Mouse (Mus musculus): ENCODE measurements around the gene Rcn3. TPM values are rescaled to one million over a fixed set of nuclear protein-coding genes. Genes with fewer than 3 reads are reported as not detected.
"Not testable (repeated sequence)": the region's sequence is repeated elsewhere in the genome, so short reads cannot be mapped to it uniquely, and the experiment has no call there.

Gene Rcn3
- polyA plus RNA-seq, 1 experiment from 2014 or later = 93.3 TPM

GRCm38 (mm10) chr7:45118336-45118735 lies 26.3 kb upstream of the Rcn3 start:
- DNase-seq (ENCODE audit: low spot score) (no peak), ATAC-seq (ENCODE audit: low FRiP score) (no peak)
- Histone ChIP-seq H3K4me3 (replicated peaks; ENCODE audit: low read length) (no peak overlapping the region), H3K4me2 (replicated peaks) (no peak overlapping the region), H3K27me3 (ENCODE audit: control insufficient read depth, insufficient read depth, low read length) (no peaks in the 10 kb centered on the region), H3K9ac (no peak overlapping the region), H3K36me3 (replicated peaks; ENCODE audit: control insufficient read depth, insufficient read depth) (peaks cover 59% of the 10 kb centered on the region), H3K4me1 (replicated peaks; ENCODE audit: control insufficient read depth, insufficient read depth, low read length) (peaks cover 5% of the 10 kb centered on the region), H3K27ac (no peak overlapping the region), H3K9me3 (ENCODE audit: control insufficient read depth, low read length) (no peaks in the 10 kb centered on the region)
- WGBS = 92% methylated on average over 6 of the region's 6 CpGs

GRCm38 (mm10) chr7:45117566-45117965 lies 25.5 kb upstream of the Rcn3 start:
- Histone ChIP-seq H3K4me2 (replicated peaks) (no peak overlapping the region), H3K36me3 (replicated peaks; ENCODE audit: control insufficient read depth, insufficient read depth) (peaks cover 51% of the 10 kb centered on the region)
- WGBS = 80% methylated on average over 8 of the region's 8 CpGs

GRCm38 (mm10) chr7:45113476-45113875 lies 21.5 kb upstream of the Rcn3 start:
- no peak for DNase-seq (ENCODE audit: low spot score)
- Histone ChIP-seq H3K27me3 (ENCODE audit: control insufficient read depth, insufficient read depth, low read length) (no peaks in the 10 kb centered on the region), H3K4me3 (replicated peaks; ENCODE audit: low read length) (no peak overlapping the region), H3K4me1 (replicated peaks; ENCODE audit: control insufficient read depth, insufficient read depth, low read length) (no peaks in the 10 kb centered on the region), H3K36me3 (replicated peaks; ENCODE audit: control insufficient read depth, insufficient read depth) (peaks cover 10% of the 10 kb centered on the region), H3K4me2 (replicated peaks) (no peak overlapping the region), H3K9me3 (ENCODE audit: control insufficient read depth, low read length) (no peaks in the 10 kb centered on the region), H3K27ac (no peak overlapping the region), H3K9ac (no peak overlapping the region)
- ATAC-seq (ENCODE audit: low FRiP score) = no peak
- 90% methylated on average over 2 of the region's 2 CpGs for WGBS

More at GRCm38 (mm10) chr7:45117566-45117965, 25.5 kb upstream of the Rcn3 start:
- ATAC-seq (ENCODE audit: low FRiP score) (no peak), DNase-seq (ENCODE audit: low spot score) (no peak)
- Histone ChIP-seq H3K4me1 (replicated peaks; ENCODE audit: control insufficient read depth, insufficient read depth, low read length) (no peaks in the 10 kb centered on the region), H3K27ac (no peak overlapping the region), H3K9me3 (ENCODE audit: control insufficient read depth, low read length) (no peaks in the 10 kb centered on the region), H3K27me3 (ENCODE audit: control insufficient read depth, insufficient read depth, low read length) (no peaks in the 10 kb centered on the region), H3K9ac (no peak overlapping the region), H3K4me3 (replicated peaks; ENCODE audit: low read length) (no peak overlapping the region)

- H3K36me3 ChIP-seq (replicated peaks; ENCODE audit: control insufficient read depth, insufficient read depth) = 0 out of 2 replicates have a peak, but pooled peaks cover under 1% of the 10 kb centered on the region
- H3K27me3 ChIP-seq (ENCODE audit: control insufficient read depth, insufficient read depth, low read length) = no peaks in the 10 kb centered on the region
- no peaks in the 10 kb centered on the region for H3K4me1 ChIP-seq (replicated peaks; ENCODE audit: control insufficient read depth, insufficient read depth, low read length)
- H3K4me2 ChIP-seq (replicated peaks) = no peak overlapping the region
- H3K9me3 ChIP-seq (ENCODE audit: control insufficient read depth, low read length) = no peaks in the 10 kb centered on the region
- WGBS = 73% methylated on average over 3 of the region's 3 CpGs
- DNase-seq (ENCODE audit: low spot score) (no peak), ATAC-seq (ENCODE audit: low FRiP score) (no peak)
- H3K27ac ChIP-seq = no peak overlapping the region
- H3K4me3 ChIP-seq (replicated peaks; ENCODE audit: low read length) = no peak overlapping the region
- no peak overlapping the region for H3K9ac ChIP-seq
Measured at GRCm38 (mm10) chr7:45112529-45112928, 20.5 kb upstream of the Rcn3 start.

GRCm38 (mm10) chr7:45111940-45112339 lies 19.9 kb upstream of the Rcn3 start:
- Histone ChIP-seq H3K4me2 (replicated peaks) (no peak overlapping the region), H3K9ac (no peak overlapping the region), H3K27me3 (ENCODE audit: control insufficient read depth, insufficient read depth, low read length) (no peaks in the 10 kb centered on the region), H3K4me3 (replicated peaks; ENCODE audit: low read length) (no peak overlapping the region), H3K36me3 (replicated peaks; ENCODE audit: control insufficient read depth, insufficient read depth) (no peaks in the 10 kb centered on the region), H3K27ac (no peak overlapping the region), H3K9me3 (ENCODE audit: control insufficient read depth, low read length) (no peaks in the 10 kb centered on the region), H3K4me1 (replicated peaks; ENCODE audit: control insufficient read depth, insufficient read depth, low read length) (no peaks in the 10 kb centered on the region)
- DNase-seq (ENCODE audit: low spot score) = no peak
- no peak for ATAC-seq (ENCODE audit: low FRiP score)
- 75% methylated on average over 2 of the region's 2 CpGs for WGBS

GRCm38 (mm10) chr7:45110089-45110488 lies 18.1 kb upstream of the Rcn3 start:
- not testable (repeated sequence) for H3K4me1 ChIP-seq (replicated peaks; ENCODE audit: control insufficient read depth, insufficient read depth, low read length); H3K4me2 ChIP-seq (replicated peaks); H3K9ac ChIP-seq; H3K4me3 ChIP-seq (replicated peaks; ENCODE audit: low read length); DNase-seq (ENCODE audit: low spot score); ATAC-seq (ENCODE audit: low FRiP score); H3K9me3 ChIP-seq (ENCODE audit: control insufficient read depth, low read length); H3K36me3 ChIP-seq (replicated peaks; ENCODE audit: control insufficient read depth, insufficient read depth); H3K27me3 ChIP-seq (ENCODE audit: control insufficient read depth, insufficient read depth, low read length); H3K27ac ChIP-seq
- 88% methylated on average over 4 of the region's 4 CpGs for WGBS

- H3K9me3 ChIP-seq (ENCODE audit: control insufficient read depth, low read length) = no peaks in the 10 kb centered on the region
- WGBS = 54% methylated on average over 5 of the region's 5 CpGs
- no peak for ATAC-seq (ENCODE audit: low FRiP score)
- H3K27me3 ChIP-seq (ENCODE audit: control insufficient read depth, insufficient read depth, low read length) = no peaks in the 10 kb centered on the region
- H3K4me3 ChIP-seq (replicated peaks; ENCODE audit: low read length) = no peak overlapping the region
- H3K9ac ChIP-seq = no peak overlapping the region
- H3K36me3 ChIP-seq (replicated peaks; ENCODE audit: control insufficient read depth, insufficient read depth) = no peaks in the 10 kb centered on the region
- DNase-seq (ENCODE audit: low spot score) = no peak
- H3K4me1 ChIP-seq (replicated peaks; ENCODE audit: control insufficient read depth, insufficient read depth, low read length) = no peaks in the 10 kb centered on the region
- no peak overlapping the region for H3K4me2 ChIP-seq (replicated peaks)
- H3K27ac ChIP-seq = no peak overlapping the region
Measured at GRCm38 (mm10) chr7:45107052-45107645, 15.1 kb upstream of the Rcn3 start.

GRCm38 (mm10) chr7:45106441-45106840 lies 14.4 kb upstream of the Rcn3 start:
- 19% methylated on average over 6 of the region's 6 CpGs for WGBS
- H3K9ac ChIP-seq = no peak overlapping the region
- no peaks in the 10 kb centered on the region for H3K36me3 ChIP-seq (replicated peaks; ENCODE audit: control insufficient read depth, insufficient read depth)
- H3K4me2 ChIP-seq (replicated peaks) = no peak overlapping the region
- H3K4me3 ChIP-seq (replicated peaks; ENCODE audit: low read length) = no peak overlapping the region
- H3K27me3 ChIP-seq (ENCODE audit: control insufficient read depth, insufficient read depth, low read length) = no peaks in the 10 kb centered on the region
- DNase-seq (ENCODE audit: low spot score) = no peak
- no peaks in the 10 kb centered on the region for H3K9me3 ChIP-seq (ENCODE audit: control insufficient read depth, low read length)
- no peak overlapping the region for H3K27ac ChIP-seq
- no peaks in the 10 kb centered on the region for H3K4me1 ChIP-seq (replicated peaks; ENCODE audit: control insufficient read depth, insufficient read depth, low read length)
- no peak for ATAC-seq (ENCODE audit: low FRiP score)

- no peaks in the 10 kb centered on the region for H3K27me3 ChIP-seq (ENCODE audit: control insufficient read depth, insufficient read depth, low read length)
- H3K36me3 ChIP-seq (replicated peaks; ENCODE audit: control insufficient read depth, insufficient read depth) = no peaks in the 10 kb centered on the region
- DNase-seq (ENCODE audit: low spot score) (no peak), ATAC-seq (ENCODE audit: low FRiP score) (no peak)
- no peaks in the 10 kb centered on the region for H3K4me1 ChIP-seq (replicated peaks; ENCODE audit: control insufficient read depth, insufficient read depth, low read length)
- H3K4me2 ChIP-seq (replicated peaks) = no peak overlapping the region
- no peak overlapping the region for H3K9ac ChIP-seq
- no peak overlapping the region for H3K4me3 ChIP-seq (replicated peaks; ENCODE audit: low read length)
- no peaks in the 10 kb centered on the region for H3K9me3 ChIP-seq (ENCODE audit: control insufficient read depth, low read length)
- 81% methylated on average over 8 of the region's 8 CpGs for WGBS
- H3K27ac ChIP-seq = no peak overlapping the region
Measured at GRCm38 (mm10) chr7:45105491-45105890, 13.5 kb upstream of the Rcn3 start.

GRCm38 (mm10) chr7:45104941-45105340 lies 12.9 kb upstream of the Rcn3 start:
- Histone ChIP-seq H3K9ac (no peak overlapping the region), H3K27ac (no peak overlapping the region), H3K9me3 (ENCODE audit: control insufficient read depth, low read length) (no peaks in the 10 kb centered on the region), H3K27me3 (ENCODE audit: control insufficient read depth, insufficient read depth, low read length) (no peaks in the 10 kb centered on the region), H3K4me1 (replicated peaks; ENCODE audit: control insufficient read depth, insufficient read depth, low read length) (no peaks in the 10 kb centered on the region), H3K4me2 (replicated peaks) (no peak overlapping the region), H3K36me3 (replicated peaks; ENCODE audit: control insufficient read depth, insufficient read depth) (no peaks in the 10 kb centered on the region), H3K4me3 (replicated peaks; ENCODE audit: low read length) (no peak overlapping the region)
- ATAC-seq (ENCODE audit: low FRiP score) (no peak), DNase-seq (ENCODE audit: low spot score) (no peak)
- 89% methylated on average over 5 of the region's 5 CpGs for WGBS

All from hindbrain, embryonic 14.5 days (tissue).